Comparison of ENCODE assay signal across 9 mouse cellular contexts in genomic region chr15:78066475-78066874, GRCm38 (mm10). TPM values are rescaled to one million over a fixed set of nuclear protein-coding genes. Genes with fewer than 3 reads are reported as not detected.
A peak's percentile ranks its signal among the peaks of the same experiment; 100 is the strongest.
DNase-seq lines count a peak whose midpoint lies in the region; ATAC-seq and TF ChIP-seq lines count a peak whose summit lies in the region.
"Had no signal": no experiment of that assay in that cellular context is flagged by ENCODE, and none has a peak within 500 bp of the region (broad histone marks: within the 10 kb centered on the region; RNA-seq: fewer than 3 reads in every experiment).

No protein-coding gene starts in this region.

- no peak overlapping the region for H3K4me3 ChIP-seq in thymus, adult 2 months (ENCODE audit: control insufficient read depth, insufficient read depth, low read length)

- no peak overlapping the region for H3K27ac ChIP-seq in thymus, adult 2 months (ENCODE audit: control insufficient read depth, insufficient read depth, low read length)

- DNase-seq in CD4-positive, CD25-positive, alpha-beta regulatory T cell, adult 2 months (ENCODE audit: low read depth, low spot score) = peak; percentile 62
- peak; percentile 40 for DNase-seq in thymus, adult 2 months
- DNase-seq in thymus, adult 18-20 months = no peak
- DNase-seq in hindlimb bud, embryonic 11.5 days (ENCODE audit: extremely low spot score, low read depth, low spot score) = peak; percentile 42
- DNase-seq in mesoderm, embryonic 11.5 days (ENCODE audit: low read depth, low spot score) = peak; percentile 84
- peak; percentile 32 to 77 for DNase-seq in urinary bladder, postnatal 4 days (ENCODE audit: low spot score in 2 of 2)
- DNase-seq in right cerebral cortex, postnatal 25 days = no peak

- WGBS in thymus, adult 2 months = 9% methylated on average over 5 of the region's 5 CpGs

- TF ChIP-seq POLR2A in thymus, adult 2 months (IDR thresholded peaks at IDR 0.05; ENCODE audit: control insufficient read depth, extremely low read depth, insufficient read depth, low read length, poor library complexity) = no peak

- H3K4me1 ChIP-seq in thymus, adult 2 months (replicated peaks; ENCODE audit: control insufficient read depth, insufficient read depth, low read length) = no peaks in the 10 kb centered on the region

- no peak for TF ChIP-seq CTCF in thymus, adult 2 months (IDR thresholded peaks at IDR 0.05; ENCODE audit: borderline replicate concordance, control insufficient read depth, extremely low read depth, insufficient read depth, low read length, poor library complexity)

- no peaks in the 10 kb centered on the region for H3K27me3 ChIP-seq in thymus, adult 2 months (ENCODE audit: control insufficient read depth, insufficient read depth, low read length)

- H3K36me3 ChIP-seq in thymus, adult 2 months (ENCODE audit: control insufficient read depth, insufficient read depth, low read length) = no peaks in the 10 kb centered on the region

- ATAC-seq in CD4-positive, CD25-positive, alpha-beta regulatory T cell, adult 4 months = no peak

RNA-seq across cellular contexts. Expression of gene Cacng2, which starts 53.4 kb away (rescaled TPM):
- polyA plus RNA-seq in CD4-positive, CD25-positive, alpha-beta regulatory T cell, adult 4 months (2017; shearing (Covaris generic)) = not detected
- polyA plus RNA-seq in thymus, adult 2 months (2012; rRNA removed) = not detected in 2 replicates
- polyA plus RNA-seq: heart, embryonic 14.5 days had no signal

Comparison
In these comparisons a context has a peak if more than half of its experiments do, and no peak if none do; other contexts are left out.
1. DNase-seq: peak in CD4-positive, CD25-positive, alpha-beta regulatory T cell, adult 2 months (single experiment), thymus, adult 2 months (single experiment), hindlimb bud, embryonic 11.5 days (single experiment), mesoderm, embryonic 11.5 days (single experiment) and urinary bladder, postnatal 4 days (2 of 2); none in thymus, adult 18-20 months (0 of 2) and right cerebral cortex, postnatal 25 days (single experiment).